Mouse (Mus musculus) heart, adult 9 months (tissue): Measurements from ENCODE around the gene Rin2.
"Not testable (repeated sequence)": the region's sequence is repeated elsewhere in the genome, so short reads cannot be mapped to it uniquely, and the experiment has no call there.

ENCODE experiments used
- DNase-seq, 2 experiments: peaks; one replicate each; pipeline ENCODE4 v3.0.0; 2022; ENCODE audit warnings: low spot score in 2 of 2

Rin2 gene

DNA sequence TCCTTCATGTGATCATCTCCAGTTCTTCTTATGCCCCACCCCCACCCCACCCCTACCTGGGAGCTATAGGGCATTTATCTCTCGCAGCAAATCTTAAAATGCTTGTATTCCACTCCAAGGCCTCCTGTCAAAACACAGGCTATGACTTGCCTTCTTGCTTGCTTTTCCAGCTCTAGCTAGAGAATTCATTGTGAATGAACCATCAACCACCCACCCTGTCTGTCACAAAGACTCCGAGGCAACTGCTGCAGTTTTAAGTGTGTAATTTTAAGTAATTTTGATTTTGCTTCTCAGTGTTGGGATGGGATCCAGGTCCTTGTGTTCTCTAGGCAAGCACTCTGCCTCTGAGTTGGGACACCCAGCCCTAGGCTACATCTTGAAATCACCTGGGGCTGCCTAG is 215.6 kb downstream of the Rin2 start:
- DNase-seq, result no peak

DNA sequence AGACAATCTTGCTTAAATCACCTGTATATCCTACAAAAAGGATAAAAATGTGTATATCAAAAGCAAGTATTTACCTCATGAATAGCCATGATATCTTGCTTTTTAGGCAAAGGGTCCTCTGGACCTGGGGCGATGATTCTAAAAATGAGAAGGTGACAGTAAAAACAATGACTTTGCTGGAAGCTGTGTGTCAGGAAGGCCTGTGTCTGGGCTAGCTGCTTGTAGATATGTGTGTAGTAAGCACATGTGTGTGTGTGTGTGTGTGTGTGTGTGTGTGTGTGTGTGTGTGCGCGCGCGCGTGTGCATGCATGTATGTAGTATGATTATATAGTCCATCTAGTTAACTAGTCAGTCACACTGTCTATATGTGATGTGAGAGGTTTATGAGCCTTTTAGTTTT is 218.7 kb downstream of the Rin2 start:
- no peak for DNase-seq

DNA sequence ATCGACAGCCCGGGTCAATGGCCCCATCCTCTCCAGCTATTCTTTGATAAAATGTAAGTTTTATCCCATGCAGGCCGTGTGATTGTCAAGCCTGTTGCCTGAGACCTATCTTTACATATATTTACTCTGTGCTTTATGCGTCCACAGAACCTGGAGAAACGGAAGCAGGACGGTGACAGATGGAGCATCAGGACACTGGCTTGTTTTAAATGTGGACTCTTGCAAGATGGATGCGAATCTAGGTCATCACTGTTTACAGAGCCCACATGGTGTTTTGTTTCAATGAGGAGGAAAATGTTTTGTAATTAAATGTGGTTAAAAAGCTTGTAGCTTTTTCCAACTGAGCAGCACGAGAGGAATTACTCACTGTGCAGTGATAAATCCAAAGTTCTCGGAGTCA is 223.1 kb downstream of the Rin2 start:
- no peak for DNase-seq

DNA sequence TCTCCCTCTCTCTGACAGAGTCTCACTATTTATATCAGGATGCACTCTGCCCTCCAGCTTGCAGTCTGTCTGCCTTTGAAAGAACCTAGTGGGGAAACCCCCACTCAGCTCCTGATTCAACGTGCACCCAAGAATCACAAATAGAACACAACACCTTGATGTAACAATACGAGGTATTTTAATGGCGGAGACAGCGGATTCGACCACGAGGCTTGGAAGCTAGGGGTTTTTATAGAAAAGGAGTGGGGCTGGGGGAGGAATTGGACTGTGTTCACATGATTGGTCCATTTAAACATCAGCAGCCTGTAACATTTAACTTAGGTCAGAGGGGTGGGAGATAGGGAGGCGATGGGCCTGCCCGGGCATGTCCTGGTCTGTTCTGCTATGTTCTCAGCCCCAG is 225.3 kb downstream of the Rin2 start:
- DNase-seq, result not testable (repeated sequence)

DNA sequence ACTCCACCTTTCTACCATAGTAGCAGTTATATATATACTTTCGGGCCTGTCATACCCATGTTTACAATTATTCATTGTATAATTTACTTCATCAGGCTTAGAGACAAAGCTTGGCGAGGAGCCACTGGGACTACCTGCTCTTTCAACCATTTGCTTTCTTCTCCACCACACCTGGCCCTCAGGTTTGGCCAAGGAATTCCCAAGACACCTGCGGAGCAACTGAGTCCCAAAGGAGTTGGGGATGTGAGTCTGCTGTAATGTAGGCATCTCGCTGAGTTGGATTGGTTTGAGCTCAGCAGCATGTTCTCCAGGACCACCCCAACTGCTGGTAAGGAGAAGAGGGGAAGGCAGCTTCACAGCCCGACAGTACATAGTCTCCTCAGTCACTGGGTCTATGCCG is 226.8 kb downstream of the Rin2 start, which contains the start of gene Naa20:
Gene Naa20, plus strand, starts transcription at position 239 of the 400 bp plus-strand sequence.
- no peak for DNase-seq

DNA sequence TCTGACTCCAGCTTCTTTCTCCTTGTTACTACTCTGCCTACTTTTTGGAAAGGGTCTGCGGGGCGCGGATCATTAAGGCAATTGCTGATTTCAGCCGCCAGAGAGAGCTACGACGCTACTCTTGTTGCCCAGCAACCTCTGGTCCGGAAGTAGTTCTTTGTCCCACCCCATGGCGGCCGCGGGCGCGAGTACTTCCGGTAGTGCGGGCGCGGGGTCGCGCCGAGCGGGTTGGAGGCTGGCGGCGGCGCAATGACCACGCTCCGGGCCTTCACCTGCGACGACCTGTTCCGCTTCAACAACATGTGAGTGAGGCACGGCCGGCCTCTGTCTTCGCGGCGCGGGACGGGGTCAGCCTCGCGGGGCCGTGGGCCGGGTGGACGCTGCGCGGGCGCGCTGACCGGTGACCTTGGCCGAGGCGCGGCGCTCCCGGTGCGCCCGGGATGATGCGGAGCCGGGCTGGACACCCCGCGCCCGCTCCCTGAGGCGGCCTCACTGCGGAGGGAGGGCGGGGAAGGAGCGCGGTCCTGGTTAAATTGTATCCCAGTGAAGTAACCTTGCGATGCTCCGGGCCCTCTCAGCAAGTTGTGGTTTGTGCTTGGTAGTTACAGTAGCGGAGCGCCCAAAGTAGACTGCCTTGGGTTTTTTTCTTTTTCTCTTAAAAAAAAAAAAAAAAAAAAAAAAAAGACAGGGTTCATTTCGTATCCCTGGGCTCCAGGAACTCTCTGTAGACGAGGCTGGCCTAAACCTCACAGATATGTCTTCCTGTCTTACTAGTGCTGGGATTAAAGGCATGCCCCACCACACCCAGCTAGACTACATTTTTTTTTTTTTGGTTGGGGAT is 228.3 kb downstream of the Rin2 start:
- DNase-seq, result peak; percentile 84 to 89

DNA sequence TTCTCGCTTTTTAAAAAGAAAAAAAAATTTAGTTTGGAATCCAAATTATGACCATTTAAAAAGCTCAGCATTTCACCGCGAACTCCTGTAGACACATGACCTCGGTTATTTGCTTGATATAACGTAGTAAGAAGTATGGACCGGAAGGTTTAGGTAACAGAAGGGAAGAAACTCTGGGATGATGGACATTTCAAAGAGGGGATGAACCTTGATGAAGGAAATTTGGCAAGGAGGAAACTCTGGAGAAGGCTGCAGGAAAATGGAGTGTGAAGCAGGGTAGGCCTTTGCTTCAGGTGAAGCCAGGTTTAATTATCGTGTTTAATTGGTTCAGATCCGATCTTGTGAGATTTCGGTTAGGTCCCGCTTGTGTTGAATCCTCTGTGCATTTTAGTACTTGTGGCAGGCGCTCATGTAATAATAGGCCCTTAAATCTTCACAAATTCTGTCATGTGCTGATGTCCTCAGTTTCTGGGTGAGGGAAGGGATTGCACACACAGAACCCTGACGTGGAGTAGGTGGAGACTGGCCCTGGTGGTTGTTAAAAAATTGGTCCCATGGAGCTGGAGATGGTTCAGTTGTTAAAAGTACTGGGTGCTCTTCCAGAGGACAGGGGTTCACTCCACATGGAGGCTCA is 229.1 kb downstream of the Rin2 start:
- no peak for DNase-seq

DNA sequence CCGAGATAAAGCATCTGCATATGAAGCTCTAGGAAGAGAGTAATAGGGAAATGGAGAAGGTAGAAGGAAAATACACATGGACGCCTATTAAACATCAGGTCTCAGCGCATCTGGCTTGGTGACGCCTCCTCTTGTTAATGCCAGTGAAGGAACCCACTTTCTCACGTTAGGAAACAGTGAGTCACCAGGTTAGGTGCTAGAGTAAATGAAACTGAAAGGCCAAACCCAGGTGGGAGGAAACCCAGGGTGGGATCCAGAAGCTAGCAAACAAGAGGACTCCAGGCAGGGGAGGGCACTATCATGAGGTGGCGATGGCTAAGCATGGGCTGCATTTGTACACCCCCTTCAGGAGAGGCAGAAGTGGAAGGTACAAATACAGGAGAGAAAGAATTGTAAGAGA is 230.1 kb downstream of the Rin2 start:
- no peak for DNase-seq

DNA sequence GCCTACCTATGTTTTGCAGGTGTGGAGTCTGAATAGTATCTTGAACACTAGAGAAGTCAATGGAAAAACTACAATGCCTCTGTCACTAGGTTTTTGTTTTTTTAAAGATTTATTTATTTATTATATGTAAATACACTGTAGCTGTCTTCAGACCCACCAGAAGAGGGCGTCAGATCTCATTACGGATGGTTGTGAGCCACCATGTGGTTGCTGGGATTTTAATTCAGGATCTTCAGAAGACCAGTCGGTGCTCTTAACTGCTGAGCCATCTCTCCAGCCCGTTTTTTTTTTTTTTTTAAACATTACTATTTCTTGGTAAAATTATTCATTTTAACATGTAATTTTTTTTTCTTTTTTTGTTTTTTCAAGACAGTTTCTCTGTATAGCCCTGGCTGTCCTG is 230.9 kb downstream of the Rin2 start:
- DNase-seq, result not testable (repeated sequence)

DNA sequence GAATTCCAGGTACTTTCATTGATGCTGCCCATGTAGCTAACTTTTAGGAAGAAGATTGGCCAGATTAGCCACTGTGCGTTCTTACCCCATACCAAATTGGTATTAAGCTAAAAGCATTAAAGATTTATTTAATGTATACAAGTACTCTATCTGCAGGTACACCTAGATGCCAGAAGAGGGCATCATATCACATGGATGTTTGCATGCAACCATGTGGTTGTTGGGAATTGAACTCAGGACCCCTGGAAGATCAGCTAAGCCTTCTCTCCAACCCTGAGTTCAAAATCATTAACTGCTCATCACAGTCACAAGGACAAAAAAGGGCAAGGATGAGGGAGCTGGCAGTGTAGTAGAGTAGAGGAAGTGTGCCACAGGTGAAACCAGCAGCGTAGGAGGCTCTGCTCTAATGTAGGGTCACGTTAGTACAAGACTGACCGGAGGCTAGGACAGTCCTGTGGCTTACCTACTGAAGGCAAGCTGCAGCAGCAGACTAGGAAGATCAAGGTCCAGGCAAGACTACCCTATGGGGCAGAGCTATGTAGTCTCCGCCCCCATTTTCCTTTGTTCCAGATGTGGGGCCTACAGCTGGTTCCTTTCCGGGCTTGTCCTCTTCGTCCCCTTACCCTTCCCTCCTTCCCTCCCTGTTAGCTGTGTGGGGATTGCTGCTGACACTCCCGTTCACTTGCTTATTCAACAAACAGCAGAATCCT is 246.1 kb downstream of the Rin2 start:
- DNase-seq, result no peak

DNA sequence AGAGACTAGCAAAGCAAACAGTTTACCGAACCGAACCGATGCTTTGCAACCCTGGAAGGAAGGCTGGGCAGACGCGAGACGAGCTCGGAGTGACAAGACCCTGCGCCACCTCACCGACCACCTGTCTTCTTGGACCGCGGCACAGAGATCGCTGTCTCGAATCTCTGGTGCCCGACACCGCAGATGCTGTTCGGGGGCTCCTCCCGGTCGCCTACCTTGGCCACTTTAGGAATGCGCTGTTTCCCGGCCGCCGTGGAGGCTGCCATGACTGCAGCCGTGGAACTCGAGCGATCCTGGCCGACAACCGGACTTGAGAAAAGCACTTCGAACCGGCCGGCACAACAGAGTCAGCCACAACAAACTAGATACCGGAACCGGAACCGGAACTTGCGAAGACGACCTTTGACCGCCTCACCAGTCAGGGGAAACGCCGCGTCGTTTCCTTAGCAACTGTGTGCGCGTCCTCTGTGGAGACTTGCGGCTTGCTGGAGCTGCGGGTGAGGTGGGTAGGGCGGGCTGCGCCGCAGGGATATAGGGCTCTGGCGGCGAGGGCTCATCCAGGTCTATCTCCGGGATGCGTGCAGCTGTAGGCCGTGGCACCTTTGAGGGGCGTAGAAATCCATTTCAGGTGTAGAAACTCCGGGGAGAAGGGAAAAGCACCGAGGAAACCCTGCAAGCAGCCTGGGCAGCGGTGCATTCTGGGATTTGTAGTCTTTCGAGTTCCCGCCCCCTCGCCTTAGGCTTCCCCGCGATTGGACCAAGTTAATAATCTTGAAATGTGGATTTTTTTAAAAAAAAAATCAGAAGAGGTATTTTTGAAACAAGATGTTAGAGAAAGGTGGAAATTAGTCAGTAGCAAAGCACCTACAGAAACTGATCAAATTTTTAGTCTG is 259.6 kb downstream of the Rin2 start, which contains the start of the genes Cfap61 and Crnkl1:
Gene Cfap61, plus strand, starts transcription at position 446 of the 893 bp plus-strand sequence.
Gene Crnkl1, minus strand, starts transcription at position 676 of the 893 bp plus-strand sequence.
- peak; percentile 92 to 95 for DNase-seq

DNA sequence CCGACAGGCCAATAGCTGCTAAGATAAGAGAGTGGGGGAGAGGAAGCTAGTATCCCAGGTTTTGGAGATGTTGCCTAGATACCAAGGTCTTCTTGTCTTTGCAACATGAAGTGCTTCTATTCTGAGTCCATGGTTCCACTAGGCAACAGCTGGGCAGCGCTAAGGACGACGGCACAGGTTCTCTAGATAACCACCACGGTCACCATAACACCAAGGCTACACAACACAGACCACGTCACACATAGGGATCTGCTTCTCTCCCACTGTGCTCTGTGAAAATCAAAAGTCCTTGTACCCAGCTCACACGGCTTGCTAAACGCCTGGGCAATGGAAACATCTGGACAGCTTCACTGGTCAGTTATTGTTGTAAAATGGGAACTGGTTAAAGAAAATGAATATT is 262.0 kb downstream of the Rin2 start:
- peak; percentile 67 to 77 for DNase-seq
